Mouse (Mus musculus) thymus, postnatal 14 days (tissue): ENCODE results near the gene Tor3a.
"Not testable (repeated sequence)": the region's sequence is repeated elsewhere in the genome, so short reads cannot be mapped to it uniquely, and the experiment has no call there.

Source experiments
- DNase-seq: peaks from one replicate; pipeline ENCODE4 v3.0.0; 2021

Tor3a gene

DNA sequence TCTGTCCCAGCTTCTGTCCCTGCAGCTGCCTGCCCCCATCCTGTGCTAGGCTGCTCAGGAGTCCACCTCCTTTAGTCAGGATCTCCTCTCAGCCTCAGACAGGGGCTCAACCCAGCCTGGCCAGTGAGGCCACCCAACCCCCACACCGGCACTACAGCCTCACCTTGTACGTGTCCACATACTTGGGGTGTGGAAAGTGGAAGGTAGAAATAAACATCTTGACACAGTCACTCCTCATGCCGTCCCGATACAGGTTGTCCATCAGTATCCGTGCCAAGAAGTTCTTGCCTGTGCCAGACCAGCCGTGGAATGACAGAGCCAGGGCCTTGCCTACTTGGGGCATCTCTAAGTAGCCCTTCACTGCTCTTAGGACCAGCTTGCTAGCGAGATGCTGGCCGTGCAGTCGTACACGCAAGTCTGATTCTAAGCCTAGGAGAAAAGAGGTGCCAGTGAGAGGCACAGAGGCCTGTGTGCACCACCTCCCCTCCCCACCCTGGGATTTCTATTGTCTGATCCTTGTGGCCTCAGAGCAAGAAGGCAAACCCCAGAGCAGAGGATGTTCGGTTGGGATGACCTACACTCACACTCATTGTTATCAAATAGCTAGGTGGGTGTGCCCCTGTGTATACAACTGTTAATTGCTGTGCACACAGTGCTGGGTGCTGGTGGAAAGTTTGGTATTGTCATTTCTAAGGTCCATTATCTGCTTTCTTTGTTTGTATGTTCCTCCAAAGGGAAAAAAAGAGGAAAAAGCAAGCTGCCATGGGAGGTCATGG, 4.8 kb downstream of the Tor3a start:
- no peak for DNase-seq

- DNase-seq = no peak
Observed at GRCm38 (mm10) chr1:156668602-156669001, 5.6 kb downstream of the Tor3a start.

GRCm38 (mm10) chr1:156667141-156667926, 6.8 kb downstream of the Tor3a start:
- no peak for DNase-seq

DNA sequence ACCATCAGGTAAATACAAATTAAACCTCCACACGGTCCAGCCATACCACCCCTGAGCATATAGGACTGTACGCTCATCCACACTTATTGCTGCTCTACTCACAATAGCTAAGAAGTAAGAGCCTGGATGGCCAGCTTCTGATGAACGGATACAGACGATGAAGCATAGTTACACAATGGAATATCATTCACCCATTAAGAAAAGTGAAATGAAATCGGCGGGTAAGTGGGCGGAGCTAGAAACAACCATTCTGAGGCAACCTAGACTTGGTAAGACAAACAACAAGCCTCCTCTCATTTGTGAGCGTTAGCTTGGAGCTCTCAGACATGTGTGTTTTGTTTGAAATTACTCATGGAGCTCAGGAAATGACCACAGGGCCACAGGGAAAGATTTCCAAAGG, 8.4 kb downstream of the Tor3a start:
- DNase-seq = no peak

DNA sequence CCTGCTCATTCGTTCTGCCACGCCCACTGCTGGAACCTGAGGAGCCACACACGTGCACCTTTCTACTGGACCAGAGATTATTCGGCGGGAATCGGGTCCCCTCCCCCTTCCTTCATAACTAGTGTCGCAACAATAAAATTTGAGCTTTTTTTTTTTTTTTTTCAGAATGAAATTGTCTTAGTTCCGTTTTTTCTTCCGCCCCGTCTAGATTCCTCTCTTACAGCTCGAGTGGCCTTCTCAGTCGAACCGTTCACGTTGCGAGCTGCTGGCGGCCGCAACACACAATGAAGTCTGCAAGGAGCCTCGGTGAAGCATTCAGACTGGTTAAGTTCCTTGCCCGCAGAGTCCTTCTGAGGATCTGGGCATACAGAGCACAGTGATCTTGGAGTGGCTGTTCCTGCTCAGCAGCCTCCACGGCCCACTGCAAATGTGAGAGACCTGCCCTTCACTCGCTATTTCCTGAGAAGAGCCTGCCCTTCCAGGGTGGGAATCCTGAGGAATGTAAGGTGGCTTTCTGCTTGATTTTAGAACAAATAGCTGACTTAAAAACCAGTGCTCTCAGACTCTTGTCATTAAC, 13.4 kb downstream of the Tor3a start:
- DNase-seq = not testable (repeated sequence)

DNA sequence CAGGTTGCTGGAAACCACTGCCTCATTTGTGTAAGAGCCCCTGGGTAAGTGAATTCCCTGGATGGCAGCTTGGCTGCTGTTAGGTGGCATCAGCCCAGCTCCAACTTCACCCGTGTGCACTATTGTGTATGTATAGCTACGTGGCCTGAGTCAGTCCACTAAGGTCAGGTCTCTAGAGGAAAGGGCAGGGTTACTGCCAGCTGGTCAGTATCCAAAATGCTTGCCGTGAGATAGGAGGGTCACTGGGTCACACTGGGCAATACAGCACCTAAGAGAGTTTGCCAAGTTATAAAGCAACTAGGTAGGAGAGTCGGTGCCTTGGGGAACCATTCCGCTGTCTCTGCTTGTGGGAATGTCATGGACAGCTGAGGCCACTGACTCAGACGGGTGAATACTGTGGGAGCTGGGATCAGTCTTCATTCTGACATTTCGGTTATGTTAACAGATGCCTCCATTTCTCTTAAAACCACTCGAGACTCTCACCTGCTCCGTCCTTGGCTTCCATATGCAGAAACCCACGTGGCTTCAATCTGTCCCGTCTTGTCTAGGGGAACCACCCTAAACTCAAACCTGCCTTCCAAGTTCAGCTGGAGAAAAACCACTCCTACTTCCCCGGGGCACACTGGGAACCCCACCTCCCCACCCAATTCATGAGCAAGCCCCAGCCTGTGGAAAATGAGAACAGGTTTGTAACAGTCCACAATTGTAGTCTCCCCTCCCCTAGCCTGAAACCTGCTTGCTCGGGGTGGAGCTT, 14.1 kb downstream of the Tor3a start:
- DNase-seq = no peak

DNA sequence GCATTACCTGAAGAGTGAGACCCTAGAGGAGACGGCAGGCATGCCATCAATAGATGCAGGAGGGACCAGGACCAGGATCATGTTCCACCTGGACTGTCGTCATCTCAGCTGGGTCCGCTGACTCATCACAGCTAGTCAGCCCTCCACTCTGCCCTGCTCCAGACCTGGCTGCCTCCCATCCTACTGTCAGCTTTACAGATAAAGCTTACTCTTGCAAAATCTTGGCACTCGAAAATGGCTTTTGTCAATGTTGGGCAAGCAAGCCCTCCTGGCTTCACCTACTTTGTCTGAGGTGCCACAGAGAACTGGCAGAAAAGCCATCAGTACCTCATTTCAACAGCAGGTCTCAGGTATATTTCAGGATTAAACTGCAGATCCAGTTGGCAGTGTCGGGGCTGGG, 15.5 kb downstream of the Tor3a start:
- no peak for DNase-seq

- no peak for DNase-seq
Observed at GRCm38 (mm10) chr1:156657523-156657922, 16.6 kb downstream of the Tor3a start.

- no peak for DNase-seq
Observed at GRCm38 (mm10) chr1:156654735-156655530, 19.2 kb downstream of the Tor3a start.

DNA sequence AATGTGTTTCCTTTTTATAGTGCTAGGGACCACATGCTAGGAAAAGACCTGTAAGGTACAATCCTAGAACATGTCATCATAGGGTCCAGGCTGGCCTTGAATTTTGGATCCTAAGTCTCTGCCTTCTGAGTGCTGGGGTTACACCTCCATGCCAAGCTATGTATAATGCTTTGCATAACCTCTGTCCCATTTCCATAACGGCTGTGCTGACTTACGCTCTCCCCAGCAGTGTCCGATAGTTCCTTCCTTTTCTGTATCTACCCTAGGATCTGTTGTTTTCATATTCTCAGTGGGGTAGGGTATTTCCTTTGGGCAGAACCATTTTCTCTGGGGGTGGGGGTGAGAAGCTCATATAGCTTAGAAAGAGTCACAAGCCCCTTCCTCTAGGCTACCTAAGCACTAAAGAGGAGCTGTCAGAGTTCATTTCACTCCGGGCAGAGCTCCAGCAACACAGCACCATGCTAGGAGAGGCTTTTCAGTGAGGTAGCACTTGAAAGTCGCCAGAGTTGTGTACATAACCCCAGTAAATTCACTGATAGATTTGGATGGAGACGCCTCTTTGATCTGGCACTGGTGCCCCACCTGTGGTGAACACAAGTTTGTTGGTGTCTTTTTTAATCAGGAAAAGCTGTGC, 21.9 kb downstream of the Tor3a start:
- DNase-seq = no peak

GRCm38 (mm10) chr1:156650631-156651030, 23.5 kb downstream of the Tor3a start:
- no peak for DNase-seq

DNA sequence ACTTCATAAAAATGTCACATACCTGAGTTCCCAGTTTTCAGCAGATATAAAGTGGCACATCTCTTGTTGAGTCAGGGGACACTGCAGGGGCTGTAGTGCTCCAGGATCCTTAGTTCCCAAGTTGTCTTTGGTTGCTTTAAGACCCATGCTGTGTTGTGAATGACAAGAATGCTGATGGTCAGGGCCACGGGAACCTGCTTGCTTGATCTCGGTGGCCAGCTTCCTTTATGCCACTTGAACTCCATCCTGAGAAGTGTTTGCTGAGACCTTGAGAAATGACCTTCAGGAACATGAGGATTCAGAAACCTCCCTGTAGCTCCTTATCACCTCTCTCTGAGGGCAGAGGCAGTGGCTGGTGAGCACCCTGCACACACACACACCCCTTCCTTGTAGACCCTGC, 25.5 kb downstream of the Tor3a start:
- DNase-seq = no peak

DNA sequence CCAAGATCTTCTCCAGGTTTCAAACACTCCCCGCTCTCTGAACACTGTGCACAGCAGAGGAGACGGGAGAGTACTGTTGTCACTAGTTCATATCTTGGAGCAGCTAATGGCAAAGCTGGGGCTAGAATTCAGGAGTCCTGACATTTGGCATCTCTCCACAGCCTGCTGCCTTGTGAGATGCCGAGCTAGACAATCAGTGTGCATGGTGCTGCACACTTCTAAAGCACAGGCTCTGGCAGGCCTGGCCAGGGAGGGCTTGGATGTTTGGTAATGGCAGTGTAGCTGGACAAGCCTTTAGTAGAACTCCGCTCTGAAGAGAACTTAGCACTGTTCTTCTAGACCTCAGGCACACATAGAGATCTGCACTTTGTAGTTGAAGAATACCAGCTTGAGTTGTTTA, 28.2 kb downstream of the Tor3a start:
- no peak for DNase-seq

- DNase-seq = no peak
Observed at GRCm38 (mm10) chr1:156644780-156645523, 29.2 kb downstream of the Tor3a start.

DNA sequence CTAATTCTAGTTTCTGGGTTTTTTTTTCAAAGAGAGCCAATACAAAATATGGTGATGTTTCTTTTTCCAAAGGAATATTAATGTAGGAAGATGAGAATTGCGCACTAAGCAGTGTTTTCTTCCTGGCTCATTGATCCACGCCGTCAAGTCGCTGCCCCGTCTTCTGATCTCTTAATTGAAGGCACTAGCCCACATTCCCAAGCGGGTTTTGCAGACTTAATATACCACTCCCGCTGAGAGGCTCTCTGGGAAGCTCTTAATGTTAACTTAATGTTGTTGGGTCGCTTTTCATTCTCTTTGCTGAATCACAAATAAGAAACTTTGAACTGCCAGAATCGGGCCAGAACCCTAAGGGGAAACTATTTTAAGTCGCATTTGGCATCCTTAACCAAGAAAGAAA, 30.1 kb downstream of the Tor3a start:
- no peak for DNase-seq

DNA sequence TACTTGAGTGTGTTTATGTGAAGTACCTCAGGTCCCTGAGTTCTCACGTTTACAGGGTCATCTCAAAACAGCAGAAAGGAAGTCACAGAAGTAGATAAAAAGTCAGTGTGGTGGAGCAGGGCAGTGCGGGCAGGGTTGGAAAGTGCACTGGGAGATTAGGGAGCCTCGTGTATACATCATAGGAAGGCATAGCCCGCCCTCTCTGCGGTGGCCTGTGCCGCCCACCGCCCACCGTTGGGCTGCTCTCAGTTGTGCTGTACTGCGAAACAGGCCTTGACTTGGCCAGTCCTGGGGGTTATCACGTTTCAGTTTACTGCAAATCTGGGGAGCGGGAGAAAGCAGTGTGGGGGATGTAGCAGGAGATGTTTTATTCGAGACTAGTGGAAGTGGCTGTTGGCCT, 31.3 kb downstream of the Tor3a start:
- DNase-seq = no peak

DNA sequence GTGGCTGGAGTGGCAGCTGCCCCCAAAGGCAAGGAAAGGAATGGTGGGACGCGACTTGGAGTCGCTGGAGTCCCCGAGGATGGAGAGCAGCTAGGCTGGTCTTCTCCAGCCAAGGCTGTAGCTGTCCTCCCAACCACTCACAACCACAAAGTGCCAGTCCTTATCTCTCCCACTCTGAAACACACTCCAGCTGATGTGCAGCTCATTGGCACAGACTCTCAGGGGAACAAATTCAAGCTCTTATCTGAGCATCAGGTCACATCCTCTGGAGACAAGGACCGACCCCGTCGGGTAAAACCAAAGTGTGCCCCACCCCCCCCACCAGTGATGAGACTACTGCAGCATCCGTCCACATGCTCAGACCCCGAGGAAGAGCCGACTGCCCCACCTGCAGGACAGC, 32.3 kb downstream of the Tor3a start:
- DNase-seq = no peak

- DNase-seq = peak; percentile 31
Observed at GRCm38 (mm10) chr1:156640577-156640976, 33.6 kb downstream of the Tor3a start.

- no peak for DNase-seq
Observed at GRCm38 (mm10) chr1:156639455-156639854, 34.7 kb downstream of the Tor3a start.

GRCm38 (mm10) chr1:156635148-156635547, 39.0 kb downstream of the Tor3a start:
- DNase-seq = no peak

- DNase-seq = peak; percentile 47
Observed at GRCm38 (mm10) chr1:156633095-156633494, 41.1 kb downstream of the Tor3a start.
